Mouse (Mus musculus): ENCODE measurements around the gene Ppp1r9b.

The Ppp1r9b gene

DNA sequence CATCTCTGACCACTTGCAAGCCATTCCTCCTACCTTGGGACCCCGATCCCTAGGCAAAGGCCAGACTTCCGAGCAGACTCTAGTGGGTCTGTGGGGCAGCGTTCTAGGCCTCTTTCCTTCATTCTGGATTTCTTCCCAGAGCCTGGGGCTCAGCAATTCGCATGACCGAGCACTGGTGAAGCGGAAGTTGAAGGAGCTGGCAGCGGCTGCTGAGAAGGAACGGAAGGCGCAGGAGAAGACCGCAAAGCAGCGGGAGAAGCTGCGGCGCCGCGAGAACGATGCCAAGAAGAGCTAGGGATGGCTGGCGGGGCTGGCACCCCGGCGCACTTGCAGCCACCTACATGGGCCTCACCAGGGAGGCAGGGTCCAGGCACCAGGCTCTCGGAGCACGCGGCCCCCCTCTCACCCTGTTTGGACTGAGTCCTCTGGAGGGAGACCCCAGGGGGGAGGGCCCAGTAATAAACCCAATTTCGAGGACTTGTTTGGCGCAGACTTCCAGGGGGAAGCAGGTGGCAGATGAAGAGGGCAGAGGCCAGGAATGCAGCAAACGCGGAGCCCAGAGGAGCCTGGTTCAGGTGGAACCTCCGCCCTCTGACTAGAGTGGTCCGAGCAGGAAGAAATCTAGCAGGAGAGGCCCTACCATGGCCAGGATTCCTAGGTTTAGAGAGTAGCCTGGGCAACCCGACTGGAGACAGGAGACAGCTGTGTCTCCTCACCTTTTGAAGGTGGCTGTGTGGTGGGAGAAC lies 33.8 kb downstream of the Ppp1r9b start:
- DNase-seq, result peak; percentile 71 to 85

DNA sequence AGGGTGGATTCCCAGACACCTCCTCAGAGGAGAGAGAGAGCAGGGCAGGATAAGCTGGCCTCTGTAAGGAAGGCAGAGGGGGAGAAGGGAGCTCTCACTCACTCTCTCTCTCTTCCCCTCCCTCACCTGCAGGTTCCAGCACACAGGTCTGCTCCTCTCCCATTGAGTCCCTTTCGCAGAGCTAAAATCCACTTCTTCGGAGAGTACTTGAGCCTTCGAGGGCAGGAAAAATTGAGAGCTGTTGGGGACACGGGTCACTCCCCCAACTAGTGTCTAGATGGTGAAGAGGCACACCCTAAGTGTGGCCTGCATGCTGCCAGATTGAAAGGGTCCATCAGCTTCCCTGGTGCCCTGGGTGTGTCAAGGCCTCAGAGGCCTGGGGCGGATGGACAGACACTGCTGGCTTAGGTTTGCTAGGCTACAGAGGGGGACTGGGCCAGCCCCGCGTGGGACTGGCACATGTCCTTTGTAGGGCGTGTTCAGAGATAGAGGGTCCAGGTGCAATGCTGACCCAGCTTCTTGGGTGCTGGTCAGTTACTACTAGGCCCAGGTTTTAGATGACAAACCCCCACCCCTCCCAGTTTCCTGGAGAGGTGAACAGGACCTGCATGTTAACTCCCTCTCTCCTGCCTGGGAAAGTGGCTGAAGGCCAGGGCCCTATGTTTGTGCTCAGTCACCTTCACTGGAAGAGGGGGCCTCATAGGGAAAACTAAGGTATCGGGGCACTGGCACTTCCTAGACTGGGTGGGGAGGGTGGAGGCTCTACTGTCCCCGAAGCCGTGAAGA lies 34.6 kb downstream of the Ppp1r9b start:
- peak in 1 of 2 experiments; percentile 70 for DNase-seq

DNA sequence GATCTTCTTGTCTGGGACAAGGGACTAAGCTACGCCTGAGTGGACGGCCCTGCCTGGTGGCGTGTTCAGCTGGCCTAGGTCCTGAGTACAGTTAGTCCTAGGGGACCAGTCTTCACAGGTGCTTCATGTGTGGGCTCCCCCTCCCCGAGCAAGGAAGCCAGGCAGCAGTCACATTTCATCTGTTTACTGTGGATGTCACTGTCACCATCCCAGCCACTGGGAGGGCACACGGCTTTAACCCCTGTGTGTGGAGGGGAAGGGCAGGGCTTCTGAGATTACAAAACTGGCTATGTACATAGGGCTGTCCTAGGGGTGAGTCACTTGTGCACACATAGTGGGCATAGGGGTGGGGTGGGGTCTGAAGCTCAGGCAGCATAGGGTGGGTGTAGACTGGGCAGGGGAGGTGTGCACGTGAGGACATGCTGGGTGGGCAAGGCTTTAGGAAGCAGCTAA lies 35.3 kb downstream of the Ppp1r9b start:
- DNase-seq, result peak in 1 of 2 experiments; percentile 73

DNA sequence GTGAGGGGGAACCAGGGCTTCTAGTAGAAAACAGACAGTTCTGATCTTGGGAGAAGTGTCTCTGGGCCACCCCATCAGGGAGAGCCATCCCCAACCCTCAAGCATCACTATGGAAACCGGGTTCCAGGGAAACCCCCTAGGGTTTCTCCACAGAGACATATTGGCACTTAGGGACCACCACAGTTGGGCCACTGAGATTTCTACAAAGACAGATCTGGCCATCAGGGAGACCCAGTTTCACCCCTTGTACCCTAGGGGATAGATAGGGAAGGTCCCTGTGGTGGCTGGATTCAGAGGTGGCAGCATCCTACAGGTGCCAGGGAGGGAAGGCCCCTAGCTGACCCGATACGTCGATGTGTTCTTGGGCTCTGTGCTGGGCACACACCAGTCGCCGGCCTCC lies 36.0 kb downstream of the Ppp1r9b start:
- DNase-seq, result peak in 1 of 2 experiments; percentile 40

DNA sequence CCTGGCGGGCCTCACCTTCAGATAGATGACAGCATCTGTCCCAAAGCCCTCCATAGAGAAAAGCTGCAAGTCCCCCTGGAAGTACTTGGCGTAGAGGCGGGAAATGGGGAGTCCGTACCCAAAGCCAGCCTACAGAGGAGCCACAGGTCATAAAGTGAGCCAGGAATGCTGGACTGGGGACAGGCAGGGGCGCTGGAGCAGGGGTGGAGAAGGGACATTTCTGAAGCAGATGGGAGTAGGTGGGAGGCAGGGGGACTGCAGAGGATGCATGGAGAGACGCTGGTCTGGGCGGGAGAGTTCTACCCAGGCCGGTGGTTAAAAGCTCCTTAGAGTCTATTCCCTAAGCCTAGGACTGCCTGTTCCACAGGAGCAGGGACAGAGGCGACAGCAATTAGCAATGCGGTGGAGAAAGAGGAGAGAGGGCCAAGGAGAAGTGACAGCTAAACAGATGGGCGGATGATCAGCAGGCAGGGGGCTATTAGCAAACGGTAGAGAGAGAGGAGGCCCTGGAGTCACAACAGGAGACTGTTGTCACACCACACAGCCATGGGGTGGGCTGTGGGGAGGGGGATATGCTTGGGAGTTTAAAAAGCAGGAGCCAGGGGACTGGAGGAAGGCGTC lies 37.1 kb downstream of the Ppp1r9b start:
- DNase-seq, result no peak

DNA sequence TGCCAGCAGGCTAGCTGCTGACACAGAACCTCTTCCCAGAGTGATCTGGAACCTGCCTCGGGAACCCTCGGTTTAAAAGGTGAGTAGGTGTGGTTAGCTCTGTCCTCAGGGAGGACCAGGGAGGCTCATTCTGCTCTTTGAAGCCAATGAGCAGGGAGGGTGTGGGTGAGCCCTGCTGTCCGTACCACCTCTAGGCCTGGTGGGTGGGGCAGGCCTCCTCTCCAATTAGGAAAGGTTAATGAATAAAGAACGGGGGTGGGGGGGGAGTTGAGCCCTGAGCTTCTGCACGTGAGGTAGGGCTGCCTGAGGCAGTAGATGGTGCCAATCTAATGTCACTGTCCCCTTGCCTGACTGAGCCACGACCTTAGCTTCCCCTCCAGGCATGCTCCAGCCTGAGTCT lies 42.1 kb downstream of the Ppp1r9b start:
- DNase-seq, result peak; percentile 54 to 88

DNA sequence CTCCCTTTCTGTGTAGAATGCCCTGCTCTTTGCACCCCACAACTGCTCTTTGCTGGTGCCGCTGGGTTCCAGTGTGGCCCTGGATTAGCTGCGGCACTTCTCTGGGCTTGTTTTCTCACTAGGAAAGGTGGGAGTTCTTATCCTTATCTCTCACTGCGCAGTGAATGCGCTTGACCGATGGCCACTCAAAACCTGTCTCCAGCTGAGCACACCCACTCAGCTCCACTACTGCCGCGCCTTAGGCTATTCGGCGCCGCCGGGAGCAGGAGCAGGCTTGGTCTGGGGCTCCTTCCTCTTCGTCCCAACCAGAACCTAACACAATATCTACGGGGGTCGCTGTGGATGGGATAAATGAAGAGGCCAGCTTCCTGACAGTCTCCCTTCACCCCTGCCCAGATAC lies 42.8 kb downstream of the Ppp1r9b start:
- DNase-seq, result peak in 1 of 2 experiments; percentile 37

DNA sequence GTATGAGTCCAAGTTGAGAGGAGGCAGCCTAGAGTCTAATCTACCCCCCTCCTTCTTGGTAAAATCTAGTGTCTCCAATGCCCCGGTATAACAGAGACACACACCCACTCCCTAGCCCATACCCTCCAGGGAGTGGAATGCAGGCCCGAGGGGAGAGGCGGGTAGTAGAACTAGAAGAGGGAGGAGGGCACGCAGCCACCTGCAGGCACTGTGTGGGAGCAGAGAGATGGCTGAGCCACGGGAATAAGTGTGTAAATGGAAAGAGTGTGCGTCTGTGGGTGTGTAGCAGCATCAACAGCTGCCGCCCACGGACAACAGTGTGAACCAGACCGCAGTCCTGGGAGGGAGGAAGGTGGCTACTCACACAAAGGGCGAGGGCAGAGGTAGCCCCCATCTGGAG lies 44.1 kb downstream of the Ppp1r9b start:
- DNase-seq, result peak in 1 of 2 experiments; percentile 49

DNA sequence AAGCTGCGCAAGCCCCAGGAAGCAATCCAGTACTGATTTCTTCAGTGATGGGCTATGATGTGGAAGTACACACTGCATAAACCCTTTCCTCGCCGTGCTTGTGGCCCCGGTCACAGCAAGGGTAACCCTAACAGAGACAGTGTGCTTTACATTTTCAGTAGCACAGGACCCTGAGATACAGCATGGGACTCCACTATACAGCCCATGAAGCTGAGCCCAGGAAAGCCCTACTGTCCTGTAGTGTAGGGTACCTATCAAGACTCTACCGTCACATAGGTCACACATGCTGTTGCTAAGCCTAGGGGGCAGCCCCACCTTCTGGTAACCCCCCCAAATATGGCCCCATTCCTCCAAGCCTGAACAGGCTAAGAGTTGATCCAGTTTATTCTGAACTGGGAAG lies 45.7 kb downstream of the Ppp1r9b start:
- peak in 1 of 2 experiments; percentile 26 for DNase-seq

DNA sequence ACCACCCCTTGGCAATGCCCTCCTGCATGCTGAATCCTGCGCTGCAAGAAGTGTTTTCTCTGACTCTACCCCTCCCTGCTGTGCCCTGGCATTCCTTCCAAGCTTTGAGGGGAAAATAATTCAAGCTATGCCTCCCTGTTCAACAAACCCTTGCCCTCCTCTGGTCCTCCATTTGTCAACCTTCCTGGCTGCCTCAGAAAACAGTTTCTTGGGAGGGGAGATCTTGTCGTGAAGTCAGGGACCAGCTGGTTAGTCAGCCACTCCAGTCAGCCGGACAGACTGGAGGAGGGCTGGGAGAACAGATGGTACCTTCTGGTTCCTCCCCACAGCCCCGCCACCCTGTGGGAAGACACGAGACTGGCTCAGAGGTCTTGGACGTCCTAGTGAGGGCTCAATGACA lies 46.5 kb downstream of the Ppp1r9b start:
- DNase-seq, result no peak

DNA sequence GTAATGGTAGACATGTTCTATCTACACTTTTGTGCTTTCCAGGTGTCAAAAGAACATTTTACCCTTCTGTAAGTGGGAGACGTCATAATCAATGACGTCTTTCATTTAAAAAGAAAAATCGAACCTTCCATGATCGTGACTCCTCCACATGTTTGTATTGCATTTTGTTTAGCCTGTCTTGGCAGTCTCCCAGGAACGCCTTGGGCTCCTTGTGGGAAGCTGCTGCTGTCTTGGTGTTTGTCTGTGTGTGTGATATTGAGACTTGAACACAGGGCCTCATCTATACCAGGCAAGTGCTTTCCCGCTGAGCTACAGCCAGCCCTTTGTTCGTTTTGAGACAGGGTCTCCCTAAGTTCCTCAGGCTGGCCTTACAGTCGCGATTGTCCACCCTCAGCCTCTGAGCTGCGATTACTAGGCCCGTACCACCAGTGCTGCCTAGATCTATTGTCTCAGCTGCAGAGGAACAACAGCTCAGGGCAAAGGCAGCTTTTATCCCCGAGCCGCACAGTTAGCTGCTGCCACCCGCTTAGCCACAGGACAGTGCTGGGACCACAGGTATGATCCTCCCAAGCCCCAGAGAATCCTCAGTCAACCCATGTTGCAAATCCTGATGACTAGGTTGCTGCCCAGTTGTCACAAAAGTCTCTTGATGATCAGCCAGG lies 47.5 kb downstream of the Ppp1r9b start:
- no peak for DNase-seq

DNA sequence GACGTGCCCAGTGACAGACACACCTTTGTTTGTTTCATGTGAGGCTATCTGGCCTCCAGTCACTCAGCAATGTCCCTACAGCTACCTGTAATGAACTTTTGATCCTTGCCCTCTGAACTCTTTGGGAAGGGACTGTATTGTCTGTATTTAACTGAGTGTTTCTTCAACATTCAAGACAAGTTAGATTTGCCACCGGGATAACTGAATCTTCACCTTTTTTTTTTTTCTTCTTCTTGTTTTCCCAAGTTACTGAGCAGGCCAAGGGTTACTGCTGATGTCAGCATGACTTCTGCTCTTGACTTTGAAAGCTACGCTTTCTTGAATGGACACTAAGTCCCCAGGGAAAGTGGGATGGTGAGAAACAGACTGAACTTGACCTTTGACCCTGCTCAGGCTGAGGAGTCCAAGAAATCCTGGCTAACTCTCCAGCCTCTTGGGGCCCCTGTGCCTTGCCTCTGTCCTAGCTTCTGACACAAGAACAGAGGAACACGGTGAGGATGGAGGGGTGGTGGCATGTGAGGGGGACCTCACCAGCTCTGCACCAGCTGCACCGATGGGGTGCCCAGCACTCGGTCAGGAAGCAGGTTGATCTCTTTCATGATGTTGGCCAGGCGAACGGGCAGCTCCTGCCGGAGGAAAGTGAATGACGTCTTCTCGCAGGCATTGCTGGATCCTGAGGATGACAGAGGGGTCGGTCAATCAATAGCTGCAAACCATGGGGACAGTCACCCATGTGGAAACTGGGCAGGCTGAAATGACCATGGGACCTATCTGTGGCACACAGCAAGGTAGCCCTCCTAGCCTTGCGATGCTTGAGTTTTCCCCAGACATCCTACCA lies 48.2 kb downstream of the Ppp1r9b start:
- DNase-seq, result peak; percentile 77 to 89

DNA sequence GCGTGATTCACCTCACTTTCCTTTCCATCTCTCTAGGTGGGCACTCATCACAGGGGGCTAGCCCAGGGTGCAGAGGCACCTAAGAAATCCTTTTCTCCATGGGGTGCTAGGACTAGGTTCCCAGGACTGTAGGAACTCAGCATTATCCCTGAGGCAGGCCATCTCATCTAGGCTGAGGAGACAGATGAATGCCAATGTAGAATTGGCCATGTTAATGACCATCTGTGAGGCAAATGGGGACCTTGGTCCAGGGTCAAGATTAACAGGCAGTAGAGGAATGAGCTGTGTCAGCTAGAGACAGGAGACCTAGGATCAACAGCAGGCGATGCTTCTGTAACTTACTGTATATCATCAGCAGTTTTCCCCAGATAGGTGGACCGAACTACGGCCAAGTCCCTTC lies 48.9 kb downstream of the Ppp1r9b start:
- peak; percentile 51 to 75 for DNase-seq

DNA sequence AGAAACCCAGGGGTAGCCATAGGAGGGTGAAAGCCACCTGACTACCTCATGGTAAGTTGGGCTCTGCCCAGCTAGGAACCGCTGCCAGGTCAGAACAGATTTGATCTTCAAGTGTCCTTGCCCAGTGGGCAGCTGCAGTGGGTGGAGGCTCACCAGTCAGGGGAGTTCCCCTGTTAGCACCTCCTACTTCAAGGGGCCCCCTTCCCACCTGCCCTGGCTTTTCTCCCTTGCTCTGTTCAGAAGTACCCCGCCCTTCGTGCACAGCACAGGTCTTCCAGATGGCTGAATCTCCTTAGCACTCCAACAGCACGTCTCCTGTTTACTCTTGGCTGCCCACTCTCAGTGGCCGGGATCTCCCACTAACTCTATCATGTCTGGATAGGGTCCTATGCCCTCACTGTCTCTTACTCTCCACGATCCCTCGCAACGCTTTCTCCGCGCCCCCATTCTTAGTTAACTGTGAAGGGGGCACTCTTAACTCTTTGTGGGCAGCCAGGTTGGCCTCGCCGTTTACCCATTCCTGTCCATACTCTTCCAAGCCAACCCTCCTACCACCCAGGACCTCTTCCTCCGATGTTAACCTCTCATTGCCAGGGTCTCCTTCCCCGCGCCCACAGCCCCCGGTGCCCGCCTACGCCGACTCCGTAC lies 49.8 kb downstream of the Ppp1r9b start:
- peak; percentile 90 to 97 for DNase-seq

DNA sequence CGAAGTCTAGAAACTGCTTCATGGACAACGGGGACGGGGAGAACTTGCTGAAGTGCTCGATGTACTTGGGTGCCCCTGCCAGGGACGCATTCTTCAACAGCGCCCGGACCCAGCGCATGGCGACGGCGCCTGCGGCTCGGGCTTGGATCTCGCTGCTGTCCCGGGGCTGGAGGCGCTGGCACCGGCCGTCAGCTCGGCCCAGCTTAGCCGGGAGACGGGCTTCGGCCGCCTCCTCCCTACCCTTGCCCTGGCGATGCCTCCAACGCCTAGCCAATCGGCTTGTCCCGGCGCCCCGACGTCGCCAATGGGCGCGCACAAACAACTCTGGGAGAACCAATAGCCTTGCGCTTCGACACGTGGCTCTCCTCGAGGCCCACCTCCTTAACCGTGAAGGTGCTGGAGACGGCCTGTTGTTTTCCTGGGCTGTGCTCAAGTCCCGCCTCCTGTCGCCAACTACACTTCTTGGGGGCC lies 50.3 kb downstream of the Ppp1r9b start, which contains the start of gene Pdk2:
Gene Pdk2, minus strand, starts transcription at position 216 of the 471 bp plus-strand sequence.
- DNase-seq, result peak; percentile 96 to 100

DNA sequence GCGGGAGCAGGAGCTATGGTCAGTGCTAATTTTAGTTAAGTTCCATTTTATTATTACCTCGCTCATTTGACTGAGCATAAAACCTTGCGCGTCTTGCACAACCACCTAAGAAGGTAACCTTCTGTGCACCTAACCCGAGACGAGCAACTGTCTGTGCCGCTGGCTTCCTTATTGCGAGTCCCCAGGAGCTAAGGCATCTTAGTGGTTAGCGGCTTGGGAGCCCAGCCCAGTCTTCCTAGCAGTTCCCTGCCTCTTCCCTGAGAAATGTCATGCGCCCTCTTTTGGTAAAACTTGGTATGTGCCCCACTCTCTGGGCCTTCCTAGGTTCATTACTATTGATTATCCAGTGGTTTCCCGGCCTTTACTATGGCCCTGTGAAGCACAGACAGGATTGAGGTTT lies 51.3 kb downstream of the Ppp1r9b start:
- DNase-seq, result peak; percentile 93 to 94

DNA sequence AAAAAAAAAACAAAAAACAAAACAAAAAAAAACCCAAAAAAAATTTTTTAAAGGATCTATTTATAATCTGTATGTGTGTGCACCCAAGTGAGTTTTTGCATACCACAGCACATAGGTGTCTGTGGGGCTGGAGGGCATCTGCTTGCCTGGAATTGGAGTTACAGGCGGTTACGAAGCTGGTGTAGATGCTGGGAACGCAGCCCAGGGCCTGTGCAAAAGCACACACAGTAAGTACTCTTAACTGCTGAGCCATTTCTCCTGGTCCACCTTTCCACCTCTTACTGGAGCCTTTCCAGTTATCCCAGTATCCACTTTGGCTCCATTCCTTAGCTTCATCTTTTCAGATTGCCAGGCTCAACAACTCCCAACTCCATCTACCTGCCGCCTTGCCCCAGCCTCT lies 52.2 kb downstream of the Ppp1r9b start:
- peak in 1 of 2 experiments; percentile 35 for DNase-seq

DNA sequence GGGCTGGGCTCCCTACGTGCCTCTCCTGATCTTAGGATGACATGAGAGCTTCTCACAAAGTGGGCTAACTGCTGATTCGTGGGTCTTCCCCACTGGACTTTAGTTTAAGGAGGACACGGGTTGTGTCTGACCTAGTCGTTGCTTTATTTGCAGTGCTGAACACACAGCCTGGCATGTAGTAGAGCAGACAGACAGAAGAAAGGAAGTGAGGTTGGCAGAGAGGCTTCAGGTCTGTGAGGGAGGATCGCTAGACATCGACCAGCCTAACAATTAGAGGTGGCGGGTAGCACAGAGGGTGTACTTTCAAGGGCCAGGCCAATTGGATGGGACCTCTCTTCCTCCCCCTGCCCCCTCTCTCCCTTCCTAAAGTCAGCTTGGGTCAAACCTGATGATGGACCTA lies 52.8 kb downstream of the Ppp1r9b start:
- DNase-seq, result peak in 1 of 2 experiments; percentile 31

DNA sequence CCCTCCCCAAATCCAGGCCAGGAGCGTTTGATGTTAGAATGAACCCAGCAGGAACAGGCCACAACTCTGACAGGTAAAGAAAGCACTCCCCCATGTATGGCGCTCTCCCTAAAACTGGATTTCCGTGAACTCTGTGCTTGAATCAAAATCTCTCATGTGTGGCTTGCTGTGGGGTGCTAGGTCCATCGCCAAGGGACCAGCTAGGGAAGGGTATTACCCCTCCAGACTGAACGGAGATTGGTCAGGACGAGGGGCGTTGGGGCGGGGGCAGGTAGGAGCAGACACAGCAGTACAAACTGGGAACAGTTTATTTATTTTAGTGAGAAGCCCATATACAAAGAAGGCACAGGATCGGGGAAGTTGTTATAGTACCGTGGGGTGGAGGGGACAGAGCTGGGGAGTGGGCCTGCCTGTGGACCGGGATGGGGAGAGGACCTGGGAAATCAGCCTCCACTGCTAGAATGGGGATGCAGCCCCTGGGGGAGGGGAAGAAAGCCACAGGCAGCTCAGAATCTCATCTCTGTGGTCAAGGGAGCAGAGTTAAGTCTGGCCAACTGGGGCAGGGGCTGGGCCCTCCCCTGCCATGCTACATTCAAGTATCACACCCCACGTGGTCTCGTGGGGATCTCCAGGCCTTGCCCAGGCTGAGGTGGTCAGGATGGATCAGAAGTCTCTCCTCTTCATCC lies 53.5 kb downstream of the Ppp1r9b start:
- DNase-seq, result peak in 1 of 2 experiments; percentile 33

DNA sequence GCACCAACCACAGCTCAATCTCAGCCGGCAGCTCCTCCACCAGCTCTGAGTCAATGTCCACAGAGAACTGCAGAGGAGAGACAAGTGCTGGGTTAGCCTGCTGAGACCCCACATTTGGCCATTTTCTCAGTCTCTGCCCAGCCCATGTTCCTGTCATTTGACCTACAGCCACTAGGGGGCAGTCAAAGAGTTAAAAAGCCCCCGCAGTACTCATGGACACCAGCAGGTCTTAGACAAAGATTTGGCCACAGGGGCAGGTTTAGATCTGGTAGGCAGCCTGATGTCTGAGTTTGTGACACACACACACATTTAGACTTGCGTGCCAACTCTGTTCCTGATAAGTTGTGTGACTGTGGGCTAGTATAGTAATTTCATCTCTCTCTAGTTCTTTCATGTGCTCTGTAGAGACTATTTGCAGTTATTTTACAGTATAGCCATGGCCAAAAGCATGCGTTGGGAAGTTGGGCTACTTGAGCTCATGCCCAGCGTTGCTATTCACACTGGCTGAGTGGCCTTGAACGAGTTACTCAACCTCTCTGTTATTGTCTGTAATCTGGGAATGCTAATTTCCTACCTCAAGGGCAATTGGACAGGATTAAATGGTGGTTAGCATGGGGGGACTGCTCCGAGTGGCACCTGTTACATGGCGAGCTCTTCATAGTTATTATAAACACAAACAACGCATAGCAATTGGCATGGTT lies 56.3 kb downstream of the Ppp1r9b start:
- DNase-seq, result peak; percentile 55 to 65
